Mouse (Mus musculus): ENCODE results near the gene Slain1. TPM values are rescaled to one million over a fixed set of nuclear protein-coding genes. Genes with fewer than 3 reads are reported as not detected.

Gene Slain1
- 31.8 and 35.9 TPM in 2 replicates for polyA plus RNA-seq (2015; fragmentation: Nextera tagmentation; extraction: Ambion mirVana)

DNA sequence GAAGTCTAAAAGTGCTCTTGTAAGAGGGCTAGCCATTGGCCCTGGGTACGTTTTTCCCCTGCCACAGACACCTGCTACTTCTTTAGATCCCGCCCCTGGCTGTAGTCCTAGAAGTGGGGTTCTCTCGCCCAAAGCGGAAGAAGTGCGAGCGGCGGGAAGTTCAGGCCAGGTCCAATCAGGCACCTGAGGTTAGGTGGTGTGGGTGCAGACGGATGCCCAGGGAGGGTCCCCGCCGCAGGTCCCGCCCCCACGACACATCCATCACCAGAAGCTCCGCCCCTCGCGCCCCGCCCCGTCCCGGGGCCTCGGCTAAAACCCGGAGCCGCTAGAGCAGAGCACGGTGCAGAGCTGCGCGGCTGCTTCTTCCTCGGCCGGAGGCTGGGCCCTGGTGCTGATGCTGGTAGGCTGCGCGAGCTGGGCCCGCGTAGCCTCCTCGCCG, at the start of gene Slain1:
Gene Slain1 (plus strand): TSS at position 333 of the 439 bp plus-strand sequence.
- WGBS: 1% methylated on average over 32 of the region's 32 CpGs
- ATAC-seq (replicated peaks): peak; percentile 98
- peak within 1 kb of the TSS; percentile 97 for H3K27ac ChIP-seq (replicated peaks)
- H3K9me3 ChIP-seq: no peaks in the 10 kb centered on the region
- peak within 1 kb of the TSS; percentile 63 for H3K4me3 ChIP-seq
- peak within 1 kb of the TSS; percentile 72 for H3K4me2 ChIP-seq (replicated peaks)
- no peaks in the 10 kb centered on the region for H3K36me3 ChIP-seq
- peaks cover 56% of the 10 kb centered on the region for H3K4me1 ChIP-seq
- H3K27me3 ChIP-seq: no peaks in the 10 kb centered on the region
- H3K9ac ChIP-seq (replicated peaks): peak within 1 kb of the TSS; percentile 96

DNA sequence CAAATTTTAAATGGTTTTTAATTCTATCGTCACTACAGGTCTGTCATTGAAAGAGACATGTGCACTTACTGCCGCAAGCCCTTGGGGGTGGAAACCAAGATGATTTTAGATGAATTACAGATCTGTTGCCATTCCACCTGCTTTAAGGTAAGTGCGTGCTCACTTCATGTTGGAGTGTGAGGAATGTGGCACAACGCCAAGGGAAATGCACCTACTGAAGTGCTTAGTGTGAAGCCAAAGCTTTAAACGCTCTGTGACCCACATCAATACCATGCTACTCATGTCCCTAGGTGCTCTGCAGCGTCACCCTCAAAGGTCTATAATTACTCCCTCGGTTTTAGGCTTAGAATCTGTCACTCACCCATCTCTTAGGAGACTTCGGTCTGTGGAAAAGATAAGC, 42.0 kb upstream of the Slain1 start:
- 83% methylated on average over 8 of the region's 8 CpGs for WGBS
- no peak for ATAC-seq (replicated peaks)
- H3K27me3 ChIP-seq: no peaks in the 10 kb centered on the region
- no peak overlapping the region for H3K27ac ChIP-seq (replicated peaks)
- no peak overlapping the region for H3K4me2 ChIP-seq (replicated peaks)
- H3K9me3 ChIP-seq: no peaks in the 10 kb centered on the region
- no peak overlapping the region for H3K4me3 ChIP-seq
- no peaks in the 10 kb centered on the region for H3K36me3 ChIP-seq
- H3K9ac ChIP-seq (replicated peaks): no peak overlapping the region
- H3K4me1 ChIP-seq: no peaks in the 10 kb centered on the region

DNA sequence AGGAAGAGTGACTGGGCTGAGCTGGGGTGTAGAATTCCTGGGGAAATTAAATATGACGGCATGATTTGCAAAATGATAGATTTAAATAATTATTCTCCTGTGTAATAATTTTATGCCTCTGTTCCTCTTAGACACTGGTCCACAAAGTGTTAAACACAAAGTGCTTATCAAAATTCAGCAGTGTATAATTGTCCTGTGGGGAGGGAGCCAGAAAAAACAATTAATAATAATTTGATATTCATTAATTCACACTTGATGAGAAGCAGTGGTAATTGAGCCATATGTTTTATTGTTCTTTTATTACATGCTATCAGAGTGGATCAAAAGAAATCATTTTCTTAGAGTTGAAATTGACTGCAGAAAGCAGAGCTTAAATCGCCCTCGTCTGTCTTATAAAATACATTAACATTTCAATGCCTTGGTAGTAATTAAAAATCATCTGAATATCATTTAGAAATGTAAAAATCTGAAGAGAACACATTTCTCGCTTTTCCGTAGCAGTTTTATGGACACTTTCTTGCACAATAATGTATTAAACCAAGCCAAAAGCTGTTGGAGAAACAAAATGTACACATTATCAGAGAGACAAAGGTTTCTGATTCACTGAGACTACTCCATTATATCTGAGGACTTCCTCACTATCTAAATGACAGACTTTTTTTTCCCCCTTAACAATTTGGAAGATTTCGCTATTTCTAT, 36.3 kb upstream of the Slain1 start:
- Histone ChIP-seq H3K4me1 (no peaks in the 10 kb centered on the region), H3K4me2 (replicated peaks) (no peak overlapping the region), H3K27ac (replicated peaks) (peak overlapping the region; percentile 71; the same call in 1 of the 2 replicates), H3K27me3 (no peaks in the 10 kb centered on the region), H3K9ac (replicated peaks) (no peak overlapping the region), H3K9me3 (no peaks in the 10 kb centered on the region), H3K4me3 (no peak overlapping the region), H3K36me3 (no peaks in the 10 kb centered on the region)
- 43% methylated on average over 6 of the region's 6 CpGs for WGBS
- peak; percentile 87 for ATAC-seq (replicated peaks)

DNA sequence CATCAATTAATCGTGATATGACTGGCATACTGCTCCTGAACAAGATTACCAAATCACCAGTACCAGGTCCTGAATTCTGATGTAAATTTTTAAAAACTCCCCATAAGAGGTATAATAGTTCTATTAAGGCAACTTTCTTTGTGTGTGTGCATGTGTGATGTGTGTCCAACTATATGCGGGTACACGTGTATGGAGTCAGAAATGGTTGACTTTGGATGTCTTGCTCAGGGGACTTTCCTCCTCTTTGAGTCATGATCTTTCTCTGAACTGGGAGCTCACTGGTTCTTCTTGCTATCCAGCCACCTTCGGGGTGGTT, 35.8 kb upstream of the Slain1 start:
- Histone ChIP-seq H3K27me3 (no peaks in the 10 kb centered on the region), H3K4me2 (replicated peaks) (no peak overlapping the region), H3K9ac (replicated peaks) (no peak overlapping the region), H3K4me3 (no peak overlapping the region), H3K4me1 (no peaks in the 10 kb centered on the region), H3K9me3 (no peaks in the 10 kb centered on the region), H3K36me3 (no peaks in the 10 kb centered on the region), H3K27ac (replicated peaks) (peak overlapping the region; percentile 71; the same call in 1 of the 2 replicates)
- peak; percentile 56 for ATAC-seq (replicated peaks)
- WGBS: 74% methylated on average over 4 of the region's 4 CpGs

DNA sequence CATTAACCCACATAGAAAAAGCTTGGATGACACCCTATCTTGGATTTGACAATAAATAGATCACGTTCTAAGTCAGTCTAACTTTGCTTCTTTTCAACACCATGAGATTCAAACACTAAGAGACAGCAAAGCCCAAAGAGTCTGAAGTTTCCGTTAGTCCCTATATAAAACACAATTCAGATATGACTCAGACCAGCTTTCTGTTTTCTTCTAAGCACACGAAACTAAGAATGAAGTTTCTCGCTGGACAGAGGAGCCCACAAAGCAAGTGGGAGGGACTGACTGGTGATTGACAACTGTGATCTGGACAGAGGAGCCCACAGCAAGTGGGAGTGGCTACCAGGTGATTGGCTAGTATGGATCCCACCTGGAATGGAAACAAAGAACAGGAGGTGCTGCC, 30.3 kb upstream of the Slain1 start:
- H3K9ac ChIP-seq (replicated peaks): no peak overlapping the region
- no peaks in the 10 kb centered on the region for H3K36me3 ChIP-seq
- no peaks in the 10 kb centered on the region for H3K4me1 ChIP-seq
- H3K4me3 ChIP-seq: no peak overlapping the region
- 91% methylated on average over 4 of the region's 4 CpGs for WGBS
- H3K9me3 ChIP-seq: no peaks in the 10 kb centered on the region
- ATAC-seq (replicated peaks): no peak
- no peaks in the 10 kb centered on the region for H3K27me3 ChIP-seq
- no peak overlapping the region for H3K27ac ChIP-seq (replicated peaks)
- no peak overlapping the region for H3K4me2 ChIP-seq (replicated peaks)

DNA sequence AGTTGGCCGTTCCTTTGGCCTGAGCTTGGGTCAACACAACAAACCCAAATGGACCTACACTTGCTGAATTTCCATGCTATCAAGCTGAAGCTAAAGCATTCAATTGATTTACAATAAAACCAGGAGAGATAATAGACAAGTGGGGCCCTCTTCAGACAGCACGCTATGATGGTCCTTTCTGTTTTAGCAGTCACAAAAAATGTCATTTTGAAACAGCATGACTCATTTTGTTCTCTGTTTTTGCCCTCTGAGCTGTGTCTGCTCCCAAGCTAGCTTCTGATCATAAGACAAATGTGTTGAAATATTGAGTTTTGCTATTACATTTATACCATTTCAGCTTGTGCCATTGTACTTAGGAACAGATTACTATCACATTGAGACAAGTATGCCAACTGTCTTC, 28.8 kb upstream of the Slain1 start:
- no peak for ATAC-seq (replicated peaks)
- Histone ChIP-seq H3K4me3 (no peak overlapping the region), H3K9me3 (no peaks in the 10 kb centered on the region), H3K27me3 (no peaks in the 10 kb centered on the region), H3K4me1 (no peaks in the 10 kb centered on the region), H3K9ac (replicated peaks) (no peak overlapping the region), H3K27ac (replicated peaks) (no peak overlapping the region), H3K4me2 (replicated peaks) (no peak overlapping the region), H3K36me3 (no peaks in the 10 kb centered on the region)
- 95% methylated on average over 2 of the region's 2 CpGs for WGBS

DNA sequence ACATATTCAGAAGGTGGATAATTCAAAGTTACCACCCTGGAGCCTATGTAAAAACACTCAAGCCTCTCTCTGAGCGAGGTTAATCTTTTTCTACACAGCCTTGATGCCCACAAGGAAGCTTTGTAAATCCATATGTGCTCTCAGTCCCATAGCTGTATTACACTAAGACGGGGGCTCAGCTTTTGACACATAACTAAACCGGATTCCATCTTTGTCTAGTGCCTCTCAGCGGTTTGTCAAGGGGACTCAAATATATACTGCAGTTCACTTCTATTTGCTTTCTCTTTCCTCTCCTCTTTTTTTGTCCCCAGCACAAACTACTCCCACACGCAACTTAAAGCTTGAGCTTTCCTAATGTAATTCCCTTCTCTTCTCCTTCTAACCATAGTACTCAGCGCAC, 23.9 kb upstream of the Slain1 start:
- no peak for ATAC-seq (replicated peaks)
- H3K27me3 ChIP-seq: no peaks in the 10 kb centered on the region

DNA sequence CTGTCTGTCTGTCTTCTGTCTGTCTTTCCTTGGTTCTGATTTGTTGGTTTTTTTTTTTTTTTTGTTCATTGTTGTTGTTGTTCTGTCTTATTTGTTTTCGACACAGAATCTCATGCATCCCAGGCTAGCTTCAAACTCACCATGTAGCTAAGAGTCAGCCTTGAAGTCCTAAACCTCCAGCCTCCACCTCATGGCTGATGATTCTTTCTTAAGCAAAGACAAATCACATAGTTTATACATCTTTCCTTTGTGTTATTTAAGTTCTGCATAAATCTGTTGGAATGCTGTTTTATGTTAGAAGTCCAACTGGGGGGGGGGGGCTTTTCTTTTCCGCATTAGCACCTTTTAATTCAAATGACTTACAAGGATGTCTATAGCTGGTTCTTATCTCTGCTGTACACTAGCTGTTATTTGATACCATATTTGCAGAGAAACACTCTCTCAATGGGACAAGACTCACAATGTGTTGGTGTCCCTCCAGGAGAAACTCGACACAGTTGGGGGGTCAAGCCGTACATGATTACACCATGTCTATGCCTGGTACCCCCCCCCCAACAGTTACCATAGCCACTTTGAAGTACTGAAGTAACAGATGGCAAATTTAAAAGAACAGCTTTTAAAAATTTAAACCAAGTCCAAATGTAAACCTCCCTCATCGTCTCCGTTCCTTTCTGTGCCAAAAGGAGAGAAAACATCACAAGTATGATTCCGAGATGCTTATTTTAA, 20.2 kb upstream of the Slain1 start:
- Histone ChIP-seq H3K9me3 (no peaks in the 10 kb centered on the region), H3K27me3 (no peaks in the 10 kb centered on the region), H3K4me1 (no peaks in the 10 kb centered on the region), H3K27ac (replicated peaks) (no peak overlapping the region), H3K9ac (replicated peaks) (no peak overlapping the region), H3K4me3 (no peak overlapping the region), H3K36me3 (no peaks in the 10 kb centered on the region), H3K4me2 (replicated peaks) (no peak overlapping the region)
- WGBS: 73% methylated on average over 7 of the region's 7 CpGs
- ATAC-seq (replicated peaks): peak; percentile 61

More for the DNA sequence above, 23.9 kb upstream of the Slain1 start:
- Histone ChIP-seq H3K36me3 (no peaks in the 10 kb centered on the region), H3K4me3 (no peak overlapping the region), H3K4me1 (no peaks in the 10 kb centered on the region), H3K9me3 (no peaks in the 10 kb centered on the region), H3K4me2 (replicated peaks) (no peak overlapping the region), H3K9ac (replicated peaks) (no peak overlapping the region), H3K27ac (replicated peaks) (no peak overlapping the region)
- 89% methylated on average over 6 of the region's 6 CpGs for WGBS

DNA sequence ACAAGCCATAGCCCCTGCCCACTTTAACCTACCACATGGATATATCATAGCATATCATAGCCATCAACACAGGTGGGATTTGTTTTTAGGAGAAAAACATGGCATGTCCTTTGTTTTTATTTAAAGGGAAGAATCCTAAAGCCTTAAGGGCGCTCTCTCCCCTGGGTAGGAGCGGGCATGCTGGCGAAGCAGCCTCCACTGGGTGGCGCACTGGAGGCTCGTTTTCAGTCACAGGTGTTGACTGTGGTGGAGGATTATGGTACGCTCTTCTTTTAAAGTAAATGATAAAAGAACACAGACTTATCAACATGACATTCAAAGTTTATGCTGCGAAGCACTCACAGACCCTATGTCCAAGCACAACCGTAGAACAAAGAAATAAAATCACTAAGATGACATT, 19.5 kb upstream of the Slain1 start:
- peak; percentile 60; the same call in 1 of the 2 replicates for ATAC-seq (replicated peaks)
- H3K27ac ChIP-seq (replicated peaks): peak overlapping the region; percentile 39
- H3K27me3 ChIP-seq: no peaks in the 10 kb centered on the region
- H3K9ac ChIP-seq (replicated peaks): no peak overlapping the region
- H3K4me1 ChIP-seq: no peaks in the 10 kb centered on the region
- 75% methylated on average over 8 of the region's 8 CpGs for WGBS
- H3K9me3 ChIP-seq: no peaks in the 10 kb centered on the region
- H3K4me3 ChIP-seq: no peak overlapping the region
- H3K36me3 ChIP-seq: no peaks in the 10 kb centered on the region
- no peak overlapping the region for H3K4me2 ChIP-seq (replicated peaks)

DNA sequence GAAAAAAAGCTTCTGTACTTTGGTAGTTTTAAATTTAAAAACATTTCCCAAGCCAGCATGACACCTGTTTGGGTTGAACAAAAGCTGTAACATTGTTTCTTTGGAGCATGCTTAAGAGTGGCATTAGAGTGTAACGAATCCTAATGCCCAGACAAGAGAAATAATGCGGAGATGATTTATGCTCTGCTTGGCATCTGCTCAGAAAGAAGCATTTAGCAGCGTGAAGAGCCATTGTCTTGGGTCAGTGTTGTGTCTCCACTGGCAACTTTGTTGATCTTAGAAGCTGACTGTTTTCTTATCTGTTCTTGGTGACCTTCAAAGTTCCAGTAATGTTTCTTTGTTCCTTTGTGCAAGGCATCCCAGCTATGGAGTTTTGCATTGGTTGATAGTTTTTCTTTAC, 6.1 kb upstream of the Slain1 start:
- no peaks in the 10 kb centered on the region for H3K27me3 ChIP-seq
- ATAC-seq (replicated peaks): no peak
- WGBS: 64% methylated on average over 3 of the region's 3 CpGs

DNA sequence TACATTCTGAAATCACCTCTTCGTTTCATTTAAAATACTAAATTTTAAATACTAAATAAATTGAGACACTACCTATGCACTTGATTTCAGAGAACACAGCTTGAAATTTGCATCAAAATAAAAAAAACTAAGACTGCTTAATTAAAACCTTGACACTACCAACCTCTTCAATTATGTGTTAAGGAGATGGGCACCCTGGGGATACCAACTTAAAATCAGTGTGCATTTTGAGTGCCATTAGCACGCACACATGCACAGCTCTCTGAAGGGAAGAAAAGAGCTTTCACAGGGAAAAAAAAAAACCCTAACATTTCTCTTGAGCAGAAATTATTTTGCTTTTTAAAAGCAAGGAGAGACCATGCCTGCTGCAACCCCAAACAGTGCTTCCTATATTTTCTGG, 2.0 kb upstream of the Slain1 start:
- H3K9ac ChIP-seq (replicated peaks): no peak overlapping the region
- peaks cover 39% of the 10 kb centered on the region for H3K4me1 ChIP-seq
- no peaks in the 10 kb centered on the region for H3K9me3 ChIP-seq
- H3K27me3 ChIP-seq: no peaks in the 10 kb centered on the region
- 24% methylated on average over 2 of the region's 2 CpGs for WGBS
- H3K36me3 ChIP-seq: no peaks in the 10 kb centered on the region
- no peak for ATAC-seq (replicated peaks)
- H3K4me3 ChIP-seq: no peak overlapping the region
- H3K27ac ChIP-seq (replicated peaks): peak overlapping the region; percentile 97
- H3K4me2 ChIP-seq (replicated peaks): peak overlapping the region; percentile 72; the same call in 1 of the 2 replicates

More for the DNA sequence above, 6.1 kb upstream of the Slain1 start:
- Histone ChIP-seq H3K36me3 (no peaks in the 10 kb centered on the region), H3K9me3 (no peaks in the 10 kb centered on the region), H3K4me1 (peaks cover 16% of the 10 kb centered on the region), H3K4me3 (no peak overlapping the region), H3K27ac (replicated peaks) (no peak overlapping the region), H3K9ac (replicated peaks) (no peak overlapping the region), H3K4me2 (replicated peaks) (no peak overlapping the region)

DNA sequence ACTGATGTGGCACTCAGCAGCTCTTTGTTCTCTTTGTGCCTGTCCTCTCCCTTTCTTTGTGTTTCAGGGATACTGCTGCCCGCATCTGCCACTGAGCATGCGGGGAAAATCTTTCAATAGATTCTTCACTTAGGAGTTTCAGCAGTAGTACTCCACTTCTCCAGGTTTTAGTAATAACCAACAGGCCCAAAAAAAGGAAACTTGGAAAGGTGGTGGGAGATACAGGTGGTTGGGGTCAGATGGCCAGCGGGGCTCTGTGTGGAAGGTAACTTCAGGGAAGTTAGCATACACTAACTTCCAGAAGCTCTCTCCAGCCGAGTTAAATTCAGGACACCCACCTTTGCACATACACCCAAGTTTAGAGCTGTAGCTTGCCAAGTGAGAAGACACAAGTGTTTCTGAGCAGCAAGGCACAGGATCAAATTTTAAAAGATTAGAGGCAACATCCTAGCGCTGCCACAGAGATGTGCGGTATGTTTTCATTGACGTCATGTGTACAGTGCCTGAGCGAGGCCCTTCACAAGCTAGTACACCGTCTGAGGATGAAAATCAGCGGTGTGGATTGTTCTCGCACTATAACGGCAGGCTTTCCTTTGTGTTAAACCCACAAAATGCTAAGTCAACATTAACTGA, 1.3 kb upstream of the Slain1 start:
- WGBS: 13% methylated on average over 12 of the region's 12 CpGs
- no peak for ATAC-seq (replicated peaks)
- no peaks in the 10 kb centered on the region for H3K27me3 ChIP-seq
- peak overlapping the region; percentile 97 for H3K27ac ChIP-seq (replicated peaks)
- peak overlapping the region; percentile 72 for H3K4me2 ChIP-seq (replicated peaks)
- peaks cover 46% of the 10 kb centered on the region for H3K4me1 ChIP-seq
- H3K9ac ChIP-seq (replicated peaks): 0 out of 2 replicates have a peak overlapping the region, but pooled peaks have one; percentile 13
- no peaks in the 10 kb centered on the region for H3K9me3 ChIP-seq
- peak overlapping the region; percentile 63 for H3K4me3 ChIP-seq
- H3K36me3 ChIP-seq: no peaks in the 10 kb centered on the region

All from forebrain, embryonic 15.5 days (tissue).